Mouse (Mus musculus) megakaryocyte, embryonic 14.5 days (primary cell): ENCODE results near the gene Gramd4. TPM values are rescaled to one million over a fixed set of nuclear protein-coding genes. Genes with fewer than 3 reads are reported as not detected.
A peak's percentile ranks its signal among the peaks of the same experiment; 100 is the strongest.

ENCODE experiments used
- H3K27me3 ChIP-seq: replicated peaks from 2 replicates; pipeline ENCODE3; 2012; ENCODE audit warnings: inconsistent platforms
- H3K36me3 ChIP-seq: replicated peaks from 2 replicates; pipeline ENCODE3; 2012; ENCODE audit warnings: low read length, inconsistent platforms, mixed read lengths
- H3K4me1 ChIP-seq: 2 replicates; pipeline ENCODE4 v1.6.1; 2012; ENCODE audit warnings: inconsistent platforms
- H3K4me3 ChIP-seq: replicated peaks from 2 replicates; pipeline ENCODE3; 2012; ENCODE audit warnings: moderate library complexity, mild to moderate bottlenecking, inconsistent platforms
- H3K9me3 ChIP-seq: 2 replicates; pipeline ENCODE4 v1.6.1; 2012; ENCODE audit warnings: inconsistent platforms
- FLI1 ChIP-seq: IDR thresholded peaks from 2 replicates; pipeline ENCODE4 v1.6.1; 2012; ENCODE audit warnings: low read length, inconsistent platforms, mixed read lengths
- GATA1 ChIP-seq: IDR thresholded peaks from 3 replicates; pipeline ENCODE4 v1.6.1; 2012; ENCODE audit warnings: mixed read lengths, low read length, inconsistent platforms, borderline replicate concordance
- polyA plus RNA-seq: library from polyadenylated mRNA; stranded (reverse); fragments of >175 nt; gene quantifications from 2 replicates; pipeline ENCODE4 v1.2.3, GENCODE M21; 2012; ENCODE audit warnings: low replicate concordance; ENCODE audit not compliant: insufficient read depth

Gene Gramd4
- polyA plus RNA-seq, 1 experiment, result 5.0 TPM

DNA sequence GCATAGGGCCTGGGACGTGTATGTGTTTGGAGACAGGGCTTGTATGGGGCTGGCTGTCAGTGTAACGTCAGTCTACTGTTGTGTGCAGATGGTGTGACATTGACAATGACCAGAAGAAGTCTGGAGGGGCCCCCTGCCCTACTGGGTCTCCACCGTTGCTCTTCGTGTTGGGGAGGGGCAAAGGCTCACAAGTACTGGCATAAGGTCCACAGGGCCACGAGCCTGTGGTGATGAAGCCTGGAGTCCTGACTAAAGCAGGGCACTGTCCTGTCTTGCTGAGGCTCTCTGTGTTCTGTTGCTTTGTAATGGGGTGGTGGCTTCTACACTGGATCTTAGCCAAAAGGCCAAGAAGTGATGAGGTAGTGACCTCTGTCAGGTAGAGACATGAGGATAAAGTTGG, 20.4 kb downstream of the Gramd4 start:
- Histone ChIP-seq H3K4me3 (no peak overlapping the region), H3K36me3 (peaks cover 21% of the 10 kb centered on the region), H3K9me3 (no peaks in the 10 kb centered on the region), H3K27me3 (peaks cover 16% of the 10 kb centered on the region), H3K4me1 (peaks cover 70% of the 10 kb centered on the region)
- TF ChIP-seq GATA1 (no peak), FLI1 (no peak)

DNA sequence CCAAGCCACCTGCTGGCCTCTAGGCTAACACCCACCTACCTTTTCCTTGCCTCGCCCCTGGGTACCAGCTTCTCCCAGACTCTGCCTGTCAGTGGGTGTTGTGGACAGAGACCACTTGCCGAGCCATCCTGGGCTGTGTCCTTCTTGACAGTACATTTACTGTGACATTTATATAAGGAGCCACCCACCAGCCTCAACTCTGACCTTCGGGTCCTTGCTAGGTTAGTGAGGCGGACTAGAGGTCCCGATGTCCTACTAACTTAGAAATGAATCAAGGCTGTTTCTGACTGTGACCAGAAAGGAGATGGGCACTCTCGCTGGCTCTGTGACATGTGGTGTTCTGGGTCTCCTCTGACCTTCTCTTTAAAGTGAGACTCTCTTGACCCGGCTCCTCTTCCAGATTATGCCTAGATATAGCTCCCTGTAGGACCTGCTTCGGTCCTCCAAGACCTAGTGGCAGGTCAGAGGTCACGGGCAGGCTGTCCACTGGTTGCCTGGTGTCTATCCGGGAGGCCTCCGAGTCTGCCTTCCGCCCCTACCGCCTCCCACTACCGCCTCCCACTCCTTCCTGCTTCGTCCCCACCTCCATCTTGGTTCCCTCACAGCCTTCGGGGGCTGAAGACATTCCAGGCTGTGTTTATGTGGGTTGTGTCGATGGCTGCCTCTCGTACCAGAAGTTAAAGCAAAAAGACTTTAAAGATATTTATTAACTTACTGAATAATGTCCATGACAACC, 21.2 kb downstream of the Gramd4 start:
- Histone ChIP-seq H3K9me3 (no peaks in the 10 kb centered on the region), H3K27me3 (peaks cover 13% of the 10 kb centered on the region), H3K4me1 (peaks cover 70% of the 10 kb centered on the region), H3K36me3 (peaks cover 21% of the 10 kb centered on the region), H3K4me3 (no peak overlapping the region)
- TF ChIP-seq FLI1, result no peak
- no peak for TF ChIP-seq GATA1

- no peak for TF ChIP-seq FLI1
- no peak for TF ChIP-seq GATA1
- Histone ChIP-seq H3K4me3 (no peak overlapping the region), H3K4me1 (peaks cover 72% of the 10 kb centered on the region), H3K36me3 (peaks cover 15% of the 10 kb centered on the region), H3K9me3 (no peaks in the 10 kb centered on the region), H3K27me3 (peaks cover 11% of the 10 kb centered on the region)
Measured at GRCm38 (mm10) chr15:86079467-86079866, 22.0 kb downstream of the Gramd4 start.

- Histone ChIP-seq H3K4me1 (peaks cover 73% of the 10 kb centered on the region), H3K36me3 (peaks cover 12% of the 10 kb centered on the region), H3K27me3 (peaks cover 13% of the 10 kb centered on the region), H3K9me3 (no peaks in the 10 kb centered on the region), H3K4me3 (no peak overlapping the region)
- TF ChIP-seq GATA1 (no peak), FLI1 (no peak)
Measured at GRCm38 (mm10) chr15:86079876-86080275, 22.4 kb downstream of the Gramd4 start.

GRCm38 (mm10) chr15:86080408-86080807, 22.9 kb downstream of the Gramd4 start:
- Histone ChIP-seq H3K4me1 (peaks cover 77% of the 10 kb centered on the region), H3K36me3 (peaks cover 12% of the 10 kb centered on the region), H3K4me3 (no peak overlapping the region), H3K27me3 (peaks cover 13% of the 10 kb centered on the region), H3K9me3 (no peaks in the 10 kb centered on the region)
- no peak for TF ChIP-seq GATA1
- TF ChIP-seq FLI1, result no peak

DNA sequence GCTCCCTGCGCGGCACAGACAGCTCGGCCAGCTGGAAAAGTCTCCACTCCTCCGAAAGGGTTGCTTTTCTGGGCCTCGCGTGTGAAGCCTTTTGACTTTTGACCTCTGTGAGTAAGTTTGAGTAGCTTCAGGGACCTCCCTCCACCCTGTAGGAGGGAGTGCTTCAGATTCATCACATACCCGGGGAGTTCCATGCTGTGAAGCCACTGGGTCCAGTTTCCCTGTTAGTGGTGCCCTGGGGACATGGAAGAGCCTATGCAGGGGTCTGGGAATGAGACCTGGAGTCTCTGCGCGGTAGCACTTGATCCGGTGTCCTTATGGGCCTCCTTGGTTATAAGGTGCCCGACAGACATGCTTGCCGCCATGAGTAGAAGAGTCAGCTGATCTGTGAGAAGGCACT, 24.2 kb downstream of the Gramd4 start:
- no peak for TF ChIP-seq FLI1
- TF ChIP-seq GATA1, result no peak
- peaks cover 15% of the 10 kb centered on the region for H3K27me3 ChIP-seq
- no peak overlapping the region for H3K4me3 ChIP-seq
- H3K4me1 ChIP-seq, result peaks cover 81% of the 10 kb centered on the region
- H3K9me3 ChIP-seq, result no peaks in the 10 kb centered on the region
- peaks cover 4% of the 10 kb centered on the region for H3K36me3 ChIP-seq

DNA sequence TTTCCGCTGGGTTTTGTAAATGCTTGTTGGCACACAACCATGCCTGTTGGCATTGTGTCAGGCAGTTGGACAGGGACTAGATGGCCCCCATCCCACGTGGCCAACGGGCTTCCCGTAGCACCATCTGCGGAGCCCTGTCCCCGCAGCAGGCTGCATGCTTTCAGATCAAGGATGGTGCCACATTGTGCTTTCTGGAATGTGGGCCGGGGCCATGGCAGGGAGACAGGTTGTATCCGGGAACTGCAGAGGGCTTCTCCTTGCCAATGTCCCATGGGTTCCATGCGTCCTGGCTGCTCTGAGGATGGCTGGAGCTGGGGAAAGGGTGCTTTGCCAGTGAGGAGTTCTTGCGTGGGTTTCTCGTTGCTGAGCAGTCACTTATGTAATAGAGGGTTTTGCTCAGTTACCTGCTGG, 25.1 kb downstream of the Gramd4 start:
- peaks cover 18% of the 10 kb centered on the region for H3K27me3 ChIP-seq

GRCm38 (mm10) chr15:86083261-86083741, 25.8 kb downstream of the Gramd4 start:
- H3K4me3 ChIP-seq, result peak overlapping the region; percentile 48
- H3K36me3 ChIP-seq, result peaks cover 5% of the 10 kb centered on the region
- H3K4me1 ChIP-seq, result peaks cover 81% of the 10 kb centered on the region
- TF ChIP-seq GATA1 (no peak), FLI1 (no peak)
- no peaks in the 10 kb centered on the region for H3K9me3 ChIP-seq
- peaks cover 19% of the 10 kb centered on the region for H3K27me3 ChIP-seq

More for the DNA sequence above, 25.1 kb downstream of the Gramd4 start:
- no peak overlapping the region for H3K4me3 ChIP-seq
- no peaks in the 10 kb centered on the region for H3K9me3 ChIP-seq
- TF ChIP-seq GATA1, result no peak
- no peak for TF ChIP-seq FLI1
- peaks cover 5% of the 10 kb centered on the region for H3K36me3 ChIP-seq
- H3K4me1 ChIP-seq, result peaks cover 81% of the 10 kb centered on the region

- Histone ChIP-seq H3K4me1 (peaks cover 72% of the 10 kb centered on the region), H3K36me3 (peaks cover 5% of the 10 kb centered on the region), H3K4me3 (no peak overlapping the region), H3K9me3 (no peaks in the 10 kb centered on the region), H3K27me3 (peaks cover 21% of the 10 kb centered on the region)
- TF ChIP-seq GATA1, result no peak
- TF ChIP-seq FLI1, result no peak
Measured at GRCm38 (mm10) chr15:86085301-86086225, 28.1 kb downstream of the Gramd4 start.

DNA sequence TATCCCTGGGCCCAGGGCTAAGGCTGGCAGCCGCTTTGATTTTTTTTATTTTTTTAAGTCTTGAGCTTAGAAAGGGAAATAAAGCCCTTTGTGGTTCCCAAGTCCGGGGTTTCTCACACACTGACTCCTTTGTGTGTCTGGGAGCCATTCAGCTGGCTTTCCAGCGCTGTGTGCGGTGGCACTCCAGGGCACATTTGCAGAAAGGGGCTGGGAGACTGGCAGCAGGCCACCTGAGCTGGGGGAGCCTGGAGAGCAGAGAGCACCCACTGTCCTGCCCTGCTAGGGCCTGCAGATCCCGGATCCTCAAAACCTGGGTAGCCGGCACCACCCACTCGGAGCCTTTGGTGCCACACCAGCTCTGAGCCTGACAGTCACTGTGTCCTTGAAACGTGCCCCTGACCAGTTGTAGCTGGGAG, 28.8 kb downstream of the Gramd4 start:
- Histone ChIP-seq H3K27me3 (peaks cover 23% of the 10 kb centered on the region), H3K36me3 (peaks cover 12% of the 10 kb centered on the region), H3K4me3 (no peak overlapping the region), H3K4me1 (peaks cover 72% of the 10 kb centered on the region), H3K9me3 (no peaks in the 10 kb centered on the region)
- no peak for TF ChIP-seq FLI1
- TF ChIP-seq GATA1, result no peak
